Mouse (Mus musculus) bone marrow, adult 2 months (tissue): Measurements from ENCODE around the gene Cd34. TPM values are rescaled to one million over a fixed set of nuclear protein-coding genes. Genes with fewer than 3 reads are reported as not detected.

ENCODE experiments used
- H3K27ac ChIP-seq: fragments of 200-500 bp; 2 replicates; pipeline ENCODE4 v1.5.1; 2012; ENCODE audit warnings: low read depth, mild to moderate bottlenecking, control low read depth, inconsistent platforms, low read length; ENCODE audit not compliant: control insufficient read depth, poor library complexity, insufficient read depth
- H3K4me1 ChIP-seq: fragments of 200-500 bp; 2 replicates; pipeline ENCODE4 v1.6.1; 2011; ENCODE audit warnings: low read length; ENCODE audit not compliant: control insufficient read depth, insufficient read depth
- H3K4me3 ChIP-seq: fragments of 200-500 bp; replicated peaks from 2 replicates; pipeline ENCODE3; 2011; ENCODE audit warnings: mild to moderate bottlenecking, low read depth, low read length, control low read depth; ENCODE audit not compliant: control insufficient read depth
- CTCF ChIP-seq: fragments of 200-500 bp; IDR thresholded peaks from 2 replicates; pipeline ENCODE4 v1.5.1; 2011; ENCODE audit warnings: low read length, control low read depth; ENCODE audit not compliant: control insufficient read depth, insufficient read depth
- POLR2A ChIP-seq: fragments of 200-500 bp; IDR thresholded peaks from 2 replicates; pipeline ENCODE4 v1.6.1; 2011; ENCODE audit warnings: low read depth, mild to moderate bottlenecking, control low read depth, low read length, borderline replicate concordance; ENCODE audit not compliant: control insufficient read depth
- WGBS: fragments of 180-500 bp; shearing (Covaris S2); methylation state at CpG from one replicate; pipeline ENCODE4 v1.1.7; 2018; 5-methylcytosine and 5-hydroxymethylcytosine counted together
- polyA plus RNA-seq: library from polyadenylated mRNA; stranded (reverse); fragments of >200 nt; gene quantifications from 2 replicates; pipeline ENCODE4 v1.2.4, GENCODE M21; 2011; ENCODE audit warnings: low replicate concordance; ENCODE audit not compliant: missing spikeins, insufficient read depth, insufficient read length

Cd34 gene
- polyA plus RNA-seq: 5.0 and 8.8 TPM in 2 replicates

DNA sequence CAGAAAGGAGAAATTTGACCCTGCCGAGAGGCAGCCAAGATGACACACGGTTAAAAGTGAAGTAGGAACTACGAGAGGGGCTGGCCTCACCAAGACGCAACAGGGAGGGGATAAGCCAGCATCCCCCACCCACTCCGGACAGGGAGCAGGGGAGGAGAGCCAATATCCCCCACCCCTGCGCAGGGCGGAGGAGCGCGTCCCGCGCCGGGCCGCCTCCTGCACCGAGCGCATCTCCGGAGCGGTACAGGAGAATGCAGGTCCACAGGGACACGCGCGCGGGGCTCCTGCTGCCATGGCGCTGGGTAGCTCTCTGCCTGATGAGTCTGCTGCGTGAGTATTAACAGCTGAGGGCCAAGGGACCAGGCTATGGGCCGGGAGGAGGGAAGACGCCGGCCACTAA, at the start of gene Cd34:
TSS of gene Cd34 (plus strand) at position 105 of the 400 bp plus-strand sequence.
- Histone ChIP-seq H3K4me1 (no peaks in the 10 kb centered on the region; the same call in 1 of the 2 replicates), H3K4me3 (peak within 1 kb of the TSS; percentile 49), H3K27ac (no peak within 1 kb of the TSS)
- WGBS: under 1% methylated on average over 26 of the region's 26 CpGs
- no peak for TF ChIP-seq CTCF
- peak; percentile 13; the same call in 1 of the 2 replicates for TF ChIP-seq POLR2A

GRCm38 (mm10) chr1:194894513-194894912, 44.1 kb upstream of the Cd34 start:
- Histone ChIP-seq H3K4me1 (no peaks in the 10 kb centered on the region), H3K27ac (no peak overlapping the region), H3K4me3 (no peak overlapping the region)
- TF ChIP-seq CTCF (no peak), POLR2A (no peak)
- 14% methylated on average over 1 of the region's 1 CpGs for WGBS

DNA sequence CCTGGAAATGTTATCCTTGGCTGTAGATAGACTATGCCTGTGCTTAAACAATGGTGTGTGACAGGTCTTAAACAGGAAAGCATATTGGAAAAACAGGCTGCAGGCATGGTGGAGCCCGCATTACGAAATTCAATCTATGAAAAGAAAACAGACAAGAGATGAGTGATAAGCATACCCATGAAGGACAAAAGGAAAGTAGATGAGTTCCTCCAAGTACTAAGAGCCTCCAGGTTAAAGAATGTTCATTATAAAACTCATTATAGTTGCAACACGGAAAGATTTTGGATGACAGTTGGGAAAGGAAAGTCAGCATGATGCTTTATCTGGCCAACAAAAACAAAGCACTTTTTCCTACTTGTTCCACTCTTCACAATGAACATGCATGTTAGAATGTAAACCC, 43.3 kb upstream of the Cd34 start:
- Histone ChIP-seq H3K4me3 (no peak overlapping the region), H3K4me1 (no peaks in the 10 kb centered on the region), H3K27ac (no peak overlapping the region)
- TF ChIP-seq CTCF (no peak), POLR2A (no peak)
- WGBS: 82% methylated on average over 3 of the region's 3 CpGs

GRCm38 (mm10) chr1:194901075-194901474, 37.5 kb upstream of the Cd34 start:
- Histone ChIP-seq H3K27ac (no peak overlapping the region), H3K4me3 (no peak overlapping the region), H3K4me1 (no peaks in the 10 kb centered on the region)
- no peak for TF ChIP-seq CTCF
- no peak for TF ChIP-seq POLR2A

DNA sequence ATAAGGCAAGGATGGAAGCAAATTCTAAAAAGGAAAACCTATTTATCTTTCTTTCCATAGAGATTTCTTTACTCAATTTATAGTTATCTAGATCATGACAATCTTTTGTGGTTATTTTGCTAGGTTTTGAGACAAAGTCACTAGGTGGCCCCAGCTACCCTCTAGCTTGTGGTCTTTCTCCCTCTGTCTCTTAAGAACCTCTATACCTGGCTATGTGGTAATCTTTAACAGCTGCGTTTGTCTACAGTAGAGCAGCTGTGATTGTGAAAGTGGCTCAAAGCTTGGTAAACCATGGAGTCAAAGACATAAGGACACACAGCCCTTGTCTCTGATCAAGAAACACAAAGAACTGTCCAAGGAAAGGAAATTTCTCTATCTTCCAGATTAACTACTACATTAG, 36.8 kb upstream of the Cd34 start:
- no peak overlapping the region for H3K27ac ChIP-seq
- WGBS: 13% methylated on average over 1 of the region's 1 CpGs
- TF ChIP-seq POLR2A (no peak), CTCF (no peak)
- H3K4me3 ChIP-seq: no peak overlapping the region
- H3K4me1 ChIP-seq: no peaks in the 10 kb centered on the region

DNA sequence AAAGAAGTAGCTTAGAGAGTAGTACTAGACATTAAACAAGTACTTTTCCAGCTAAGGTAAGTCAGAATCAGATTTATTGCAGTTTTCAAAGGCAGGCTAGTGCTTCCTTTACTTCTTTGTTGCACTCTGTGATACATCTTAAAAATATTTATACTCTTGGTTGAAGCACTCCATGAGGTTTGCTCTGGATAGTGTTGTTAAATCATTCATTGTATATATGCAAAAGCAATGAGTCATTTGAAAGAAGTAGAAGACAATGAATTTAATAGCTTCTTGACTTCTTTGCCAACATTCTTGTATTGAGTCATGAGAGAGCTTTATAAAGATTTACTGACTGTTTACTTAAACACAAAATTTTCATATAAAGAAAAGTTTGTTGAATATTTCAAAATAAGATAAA, 29.7 kb upstream of the Cd34 start:
- no peak overlapping the region for H3K27ac ChIP-seq
- H3K4me1 ChIP-seq: no peaks in the 10 kb centered on the region
- no peak overlapping the region for H3K4me3 ChIP-seq
- TF ChIP-seq POLR2A (no peak), CTCF (no peak)

DNA sequence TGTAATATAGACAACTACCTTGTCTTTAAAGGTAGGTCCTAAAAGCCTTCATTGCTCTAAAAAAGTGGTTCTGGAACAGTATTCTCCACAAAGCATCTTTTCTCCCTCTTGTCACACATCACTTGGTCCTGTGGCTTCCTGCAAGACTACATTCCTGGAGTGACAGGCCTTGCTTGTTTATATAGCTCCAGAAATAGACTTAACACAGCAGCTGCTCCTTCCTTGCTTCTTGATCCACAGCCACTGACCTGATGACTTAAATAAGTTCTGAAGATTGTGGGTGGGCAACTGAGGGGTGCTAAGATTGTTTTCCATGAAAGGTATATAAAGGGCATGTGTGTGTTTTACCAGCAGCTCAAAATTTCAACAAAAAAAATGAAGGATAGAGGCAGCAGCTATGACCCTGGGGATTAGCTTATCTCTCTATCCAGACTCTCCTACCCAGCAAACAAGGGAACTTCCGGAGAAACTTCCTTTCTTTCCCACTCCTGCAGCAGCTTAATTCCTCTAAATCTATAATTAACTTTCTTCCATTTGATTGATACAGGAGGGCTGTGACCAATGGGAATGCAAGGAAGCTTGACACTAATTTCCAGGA, 12.8 kb upstream of the Cd34 start:
- TF ChIP-seq POLR2A: no peak
- no peak for TF ChIP-seq CTCF
- Histone ChIP-seq H3K4me1 (no peaks in the 10 kb centered on the region), H3K4me3 (no peak overlapping the region), H3K27ac (no peak overlapping the region)
- 29% methylated on average over 1 of the region's 1 CpGs for WGBS

- Histone ChIP-seq H3K27ac (no peak overlapping the region), H3K4me3 (no peak overlapping the region), H3K4me1 (no peaks in the 10 kb centered on the region)
- 8% methylated on average over 3 of the region's 3 CpGs for WGBS
- no peak for TF ChIP-seq POLR2A
- no peak for TF ChIP-seq CTCF
Observed at GRCm38 (mm10) chr1:194927887-194928286, 10.7 kb upstream of the Cd34 start.
